Mouse (Mus musculus) MEL (cell line): Measurements from ENCODE around the gene Dph3.

Experiments used
- HCFC1 ChIP-seq: IDR thresholded peaks from 2 replicates; pipeline ENCODE4 v1.6.1; 2012; ENCODE audit warnings: low read depth, mild to moderate bottlenecking, inconsistent platforms, low read length, improper control_type of control experiment, moderate library complexity
- ZMIZ1 ChIP-seq: IDR thresholded peaks from 2 replicates; pipeline ENCODE4 v1.6.1; 2012; ENCODE audit warnings: low read depth, mild to moderate bottlenecking, inconsistent platforms, low read length, improper control_type of control experiment, moderate library complexity

- TF ChIP-seq ZMIZ1: no peak
- TF ChIP-seq HCFC1: no peak
Observed at GRCm38 (mm10) chr14:32046357-32046756, 39.2 kb downstream of the Dph3 start.
